Mouse (Mus musculus) C2C12 (cell line): ENCODE results near the gene Slc2a8.

ENCODE experiments used
- CEBPB ChIP-seq: IDR thresholded peaks from one replicate; pipeline ENCODE4 v1.6.1; 2011; ENCODE audit warnings: low read depth, mild to moderate bottlenecking, control low read depth, moderate library complexity
- CTCF ChIP-seq: IDR thresholded peaks from one replicate; pipeline ENCODE4 v1.5.1; 2011; ENCODE audit not compliant: control insufficient read depth, insufficient read depth, insufficient read length

- TF ChIP-seq CTCF (no peak), CEBPB (no peak)
Measured at GRCm38 (mm10) chr2:32963544-32963943, 18.3 kb downstream of the Slc2a8 start.
